Mouse (Mus musculus): ENCODE measurements around the gene Gm14085.
A peak's percentile ranks its signal among the peaks of the same experiment; 100 is the strongest.

Gene Gm14085

DNA sequence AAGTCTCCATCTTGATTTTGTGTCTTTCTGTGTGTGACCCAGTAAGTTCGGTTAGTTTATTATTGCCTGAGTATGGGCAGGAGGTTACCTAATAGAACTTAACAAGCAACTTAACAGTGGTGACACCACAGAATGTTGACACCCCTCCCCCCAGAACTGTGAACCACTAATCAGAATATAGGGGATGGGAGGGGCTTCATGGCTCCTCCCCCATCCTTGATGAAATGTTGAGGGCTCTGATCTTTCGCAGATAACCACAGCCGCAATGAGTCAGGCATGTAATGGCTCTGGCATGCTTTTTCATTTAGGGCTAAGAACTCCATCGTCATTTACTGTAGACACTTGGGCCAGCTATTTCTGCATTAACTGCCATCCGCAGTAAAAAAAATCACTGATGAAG, 76.5 kb downstream of the Gm14085 start:
- no peak for DNase-seq (ENCODE audit: low read depth)

DNA sequence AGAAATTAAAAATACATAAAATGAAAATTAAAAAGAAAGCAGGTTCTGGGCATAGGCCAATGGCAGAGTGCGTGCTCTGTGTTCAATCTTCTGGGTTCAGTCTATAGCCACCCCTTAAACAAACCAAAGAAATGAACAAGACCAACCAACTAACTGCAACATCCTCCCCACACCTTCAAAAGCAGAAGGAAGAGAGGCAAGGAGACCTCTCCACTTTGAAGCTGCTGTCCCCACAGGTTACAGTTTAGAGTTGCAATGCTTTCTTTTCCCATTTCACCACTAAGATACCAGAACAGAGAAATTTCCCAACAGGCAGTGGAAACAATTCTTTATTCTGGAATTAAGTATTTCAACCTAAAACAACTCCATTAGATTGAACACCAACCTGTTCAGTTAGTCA, 77.5 kb downstream of the Gm14085 start:
- DNase-seq (ENCODE audit: low read depth): no peak

DNA sequence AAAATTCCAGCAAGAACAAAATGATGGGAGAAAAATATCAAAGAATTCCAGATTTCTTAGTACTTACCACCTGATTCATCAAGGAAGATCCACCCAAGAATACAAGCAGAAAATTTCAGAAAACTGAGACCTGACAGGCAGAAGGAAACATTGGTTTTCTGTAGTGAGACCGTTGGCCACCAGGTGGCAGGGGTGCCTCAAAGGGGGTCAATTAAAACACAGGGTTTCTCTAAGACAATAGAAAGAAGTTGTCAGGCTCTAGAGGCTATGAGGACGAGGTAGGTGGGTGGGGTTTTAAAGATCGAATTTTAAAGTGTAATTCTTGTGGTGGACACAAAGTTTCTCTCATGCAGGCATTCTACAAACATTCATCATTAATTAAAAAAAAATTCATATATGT, 84.7 kb downstream of the Gm14085 start:
- peak; percentile 77 for DNase-seq (ENCODE audit: low read depth)

DNA sequence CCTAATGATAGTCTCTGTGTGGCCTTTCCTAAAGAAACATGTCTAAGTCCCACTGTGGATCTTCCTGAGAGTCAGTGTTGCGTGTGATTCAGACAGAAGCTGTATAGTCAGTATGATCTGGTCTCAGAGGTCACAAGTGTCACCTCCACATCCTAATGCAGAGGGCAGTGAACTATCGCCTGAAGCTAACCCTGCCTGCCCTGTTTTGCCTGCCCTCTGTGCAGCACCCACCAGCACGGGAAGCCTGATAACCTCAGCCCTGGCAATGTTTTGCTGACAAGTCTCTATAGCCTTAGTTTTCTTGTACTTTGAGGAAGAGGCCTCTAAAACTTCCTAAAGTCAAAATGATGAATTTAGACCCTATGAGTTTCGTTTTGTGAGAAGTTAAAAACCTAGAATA, 85.7 kb downstream of the Gm14085 start:
- no peak for DNase-seq (ENCODE audit: low read depth)

DNA sequence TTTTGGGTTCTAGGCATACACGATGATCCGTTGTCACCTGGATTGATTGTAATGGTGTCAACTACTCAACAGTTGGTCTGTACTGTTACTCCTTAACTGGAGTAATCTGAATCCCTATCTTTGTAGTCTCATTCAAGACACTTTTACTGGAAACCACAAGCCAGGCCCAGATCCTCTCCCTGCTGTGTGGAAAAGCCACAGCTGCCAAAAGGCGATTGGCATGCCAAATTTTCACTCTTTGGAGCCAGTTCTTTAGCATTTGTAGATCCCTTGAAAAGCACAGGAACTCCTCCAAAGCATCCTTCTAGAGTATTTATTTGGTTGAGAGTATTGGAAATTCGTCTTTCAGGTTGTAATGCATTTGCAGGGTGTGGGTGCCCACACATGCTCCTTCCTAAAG, 86.6 kb downstream of the Gm14085 start:
- no peak for DNase-seq (ENCODE audit: low read depth)

DNA sequence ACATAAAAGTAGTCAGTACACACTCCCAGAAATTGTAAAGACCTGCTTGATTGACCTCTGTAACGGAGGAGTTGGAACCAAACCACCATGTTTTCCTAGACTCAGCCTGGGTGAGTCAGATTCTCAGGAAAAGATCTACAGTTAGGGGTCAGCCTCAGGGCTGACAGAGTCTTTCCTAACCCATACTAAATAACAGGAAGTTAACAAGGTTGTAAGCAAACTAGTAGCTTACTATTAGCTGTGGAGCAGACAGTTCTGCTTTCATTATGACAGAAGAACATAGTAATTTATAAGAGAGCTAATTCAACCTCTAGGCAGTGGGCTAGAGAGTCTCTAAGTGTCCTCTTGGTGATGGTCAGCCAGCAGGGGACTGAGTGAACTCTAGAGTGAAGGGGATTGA, 87.7 kb downstream of the Gm14085 start:
- no peak for DNase-seq (ENCODE audit: low read depth)

DNA sequence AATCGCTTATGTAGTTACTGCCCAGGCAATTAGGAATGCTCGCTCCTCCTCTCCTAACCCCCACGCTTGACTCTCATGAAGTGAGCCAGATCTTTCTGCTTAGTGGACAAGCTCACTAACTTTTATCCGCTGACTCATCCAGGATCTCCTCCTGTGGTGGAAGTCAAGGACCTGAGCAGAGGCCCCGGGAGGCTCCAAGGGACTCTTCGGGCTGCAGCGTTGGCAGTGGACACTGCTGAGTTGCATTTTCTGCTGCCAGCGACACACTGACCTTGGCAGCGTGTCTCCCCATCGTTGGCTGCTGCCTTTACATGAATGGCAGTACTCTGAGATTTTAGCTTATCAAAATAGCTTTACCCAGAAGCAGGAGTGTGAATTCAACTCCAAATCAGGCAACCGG, 90.7 kb downstream of the Gm14085 start:
- no peak for DNase-seq (ENCODE audit: low read depth)

DNA sequence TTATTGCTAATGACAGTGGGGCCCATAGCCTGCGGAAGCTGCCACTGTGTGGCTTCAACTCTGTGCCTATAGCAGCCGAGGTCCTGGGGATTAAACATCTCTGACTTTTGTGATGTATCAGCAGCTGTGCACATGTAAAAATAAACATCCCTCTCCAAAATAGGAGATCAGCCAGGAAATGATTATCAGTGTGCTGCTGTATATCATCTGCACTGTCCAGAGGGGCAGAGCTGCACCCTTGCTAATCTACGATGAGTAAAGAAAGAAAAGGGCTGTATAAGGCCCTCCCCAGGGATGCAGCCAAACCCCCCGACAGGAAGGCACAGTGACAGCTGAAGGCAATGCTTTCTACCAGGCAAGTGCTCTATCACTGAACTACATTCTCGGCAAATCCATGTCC, 91.6 kb downstream of the Gm14085 start:
- DNase-seq (ENCODE audit: low read depth): no peak

DNA sequence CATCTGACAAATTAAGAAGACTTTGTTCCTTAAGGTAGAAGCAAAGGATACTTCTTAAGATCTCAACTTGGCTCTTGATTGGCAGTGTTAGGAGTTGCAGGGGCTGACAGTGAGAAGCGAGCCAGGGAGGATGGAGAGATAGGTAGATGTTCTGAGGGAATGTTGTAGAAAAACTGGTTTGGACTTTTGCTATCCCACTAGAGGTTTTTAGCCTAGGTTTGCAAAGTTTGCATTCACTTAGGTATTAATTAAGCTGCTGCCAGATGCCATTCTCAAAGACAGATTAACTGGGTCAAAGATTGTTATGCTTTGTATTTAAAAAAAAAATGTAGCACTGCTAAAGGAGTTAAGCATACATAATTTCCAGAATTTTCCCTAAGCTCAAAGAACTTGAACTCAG, 92.6 kb downstream of the Gm14085 start:
- no peak for DNase-seq (ENCODE audit: low read depth)
